Mouse (Mus musculus): ENCODE data around the gene Cpeb4. TPM values are rescaled to one million over a fixed set of nuclear protein-coding genes. Genes with fewer than 3 reads are reported as not detected.

Gene Cpeb4
- total and polyA plus RNA-seq, 2 experiments from 2014 or later, result 19.1 to 103 TPM

DNA sequence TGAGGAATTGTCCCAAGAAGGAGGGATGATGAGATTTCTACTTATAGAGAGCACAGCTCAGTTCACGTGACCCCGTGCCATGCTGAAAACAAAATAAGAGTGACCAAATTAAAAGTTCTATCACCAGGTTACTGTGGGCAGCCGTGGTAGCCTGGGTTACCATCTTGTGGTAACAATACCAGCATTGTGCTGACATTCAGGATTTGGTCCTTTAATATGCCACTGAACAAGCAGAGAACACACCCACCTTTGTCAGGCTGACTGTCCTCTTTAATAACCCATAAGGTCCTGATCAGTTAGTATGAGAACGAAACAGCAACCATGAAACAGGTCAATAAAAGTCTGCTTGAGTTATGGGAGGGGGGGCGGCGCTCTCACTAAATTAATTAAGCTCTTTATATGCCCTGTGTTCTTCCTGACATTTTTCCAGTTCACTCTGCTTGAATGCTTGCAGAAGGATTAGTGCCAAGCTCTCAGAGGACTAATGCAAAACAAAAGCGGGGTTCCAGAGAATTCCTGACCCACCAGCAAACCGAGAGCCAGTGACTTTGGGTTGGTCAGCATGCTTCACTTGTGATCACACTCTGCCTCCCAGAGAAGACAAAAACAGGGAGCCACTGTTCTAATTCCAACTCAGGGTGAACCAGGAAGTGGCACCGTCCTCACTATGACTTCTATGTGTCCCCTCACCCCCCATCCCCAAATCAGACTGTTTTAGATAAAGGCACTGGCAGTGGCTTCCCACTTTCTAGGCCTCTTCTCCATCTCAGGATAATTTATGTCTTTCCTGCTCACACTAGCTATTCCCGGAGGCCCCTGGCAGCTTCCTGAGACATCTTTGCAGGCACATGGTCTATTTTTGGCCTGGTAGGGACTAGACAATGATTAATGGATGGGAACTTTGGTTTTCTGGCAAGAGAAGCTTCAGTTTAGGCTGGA lies 41.5 kb upstream of the Cpeb4 start:
- TF ChIP-seq CTCF (IDR thresholded peaks at IDR 0.05), result no peak
- Histone ChIP-seq H3K27me3 (ENCODE audit: insufficient read depth, low read length) (no peaks in the 10 kb centered on the region), H3K36me3 (ENCODE audit: insufficient read depth, low read length) (no peaks in the 10 kb centered on the region), H3K27ac (ENCODE audit: low read depth, low read length) (peak overlapping the region; percentile 47; the same call in 1 of the 2 replicates), H3K4me2 (ENCODE audit: low read depth, low read length, poor library complexity, severe bottlenecking) (no peak overlapping the region), H3K9me3 (ENCODE audit: low read length) (no peaks in the 10 kb centered on the region), H3K4me3 (ENCODE audit: low read depth, low read length) (no peak overlapping the region), H3K4me1 (ENCODE audit: insufficient read depth, low read length) (peaks cover 7% of the 10 kb centered on the region; the same call in 1 of the 2 replicates), H3K9ac (replicated peaks; ENCODE audit: low read length, poor library complexity, severe bottlenecking) (no peak overlapping the region)
- peak; percentile 47 for ATAC-seq (ENCODE audit: low FRiP score)
- whole genome bisulfite sequencing, result 49% methylated on average over 10 of the region's 10 CpGs
- DNase-seq (ENCODE audit: low spot score), result peak; percentile 67

DNA sequence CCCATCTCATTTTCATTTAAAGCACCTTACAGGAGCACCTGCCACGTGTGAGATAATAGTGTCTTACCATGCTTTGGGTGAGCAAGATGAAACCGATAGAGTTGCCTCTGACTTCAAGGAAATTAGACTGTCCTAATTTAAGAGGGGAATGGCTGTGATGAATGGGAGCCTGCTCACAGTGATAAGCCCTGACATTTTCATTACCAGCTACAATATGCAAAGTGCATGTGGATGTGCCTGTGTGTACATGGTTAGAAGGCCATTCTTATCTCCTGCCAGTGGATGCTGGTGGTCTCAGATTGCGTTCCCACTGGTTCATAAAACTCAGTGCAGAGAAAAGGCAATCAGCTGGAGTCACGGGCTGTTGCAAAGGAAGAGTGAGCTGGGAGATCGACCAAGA lies 40.6 kb upstream of the Cpeb4 start:
- ATAC-seq (ENCODE audit: low FRiP score) (no peak; the same call in 1 of the 2 replicates), DNase-seq (ENCODE audit: low spot score) (no peak)
- no peak for TF ChIP-seq CTCF (IDR thresholded peaks at IDR 0.05)
- no peaks in the 10 kb centered on the region for H3K36me3 ChIP-seq (ENCODE audit: insufficient read depth, low read length)
- WGBS, result 52% methylated on average over 5 of the region's 5 CpGs
- H3K4me2 ChIP-seq (ENCODE audit: low read depth, low read length, poor library complexity, severe bottlenecking), result no peak overlapping the region
- no peak overlapping the region for H3K27ac ChIP-seq (ENCODE audit: low read depth, low read length)
- no peak overlapping the region for H3K4me3 ChIP-seq (ENCODE audit: low read depth, low read length)
- no peaks in the 10 kb centered on the region for H3K9me3 ChIP-seq (ENCODE audit: low read length)
- H3K9ac ChIP-seq (replicated peaks; ENCODE audit: low read length, poor library complexity, severe bottlenecking), result no peak overlapping the region
- H3K27me3 ChIP-seq (ENCODE audit: insufficient read depth, low read length), result no peaks in the 10 kb centered on the region
- H3K4me1 ChIP-seq (ENCODE audit: insufficient read depth, low read length), result peaks cover 7% of the 10 kb centered on the region; the same call in 1 of the 2 replicates

DNA sequence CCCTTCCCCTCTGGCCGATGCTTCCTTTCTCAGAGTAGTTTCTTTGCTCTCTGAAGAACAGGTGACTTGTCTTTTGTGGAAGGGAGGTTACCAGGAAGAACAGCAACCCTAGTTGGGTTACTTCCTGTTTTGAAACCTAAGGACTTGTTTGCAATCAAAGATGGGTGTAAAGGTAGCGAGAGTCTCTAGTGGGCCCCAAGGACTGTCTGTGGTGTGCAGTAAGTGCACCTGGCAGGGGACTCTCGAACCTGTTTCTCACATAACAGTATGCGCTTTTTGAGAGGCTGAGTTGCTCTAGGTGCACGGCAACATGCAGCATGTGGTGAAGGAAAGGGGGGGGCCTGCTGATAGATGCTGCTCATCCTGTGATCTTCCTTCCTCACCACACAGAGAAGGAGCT lies 40.0 kb upstream of the Cpeb4 start:
- no peak for DNase-seq (ENCODE audit: low spot score)
- Histone ChIP-seq H3K4me1 (ENCODE audit: insufficient read depth, low read length) (peaks cover 7% of the 10 kb centered on the region; the same call in 1 of the 2 replicates), H3K4me2 (ENCODE audit: low read depth, low read length, poor library complexity, severe bottlenecking) (no peak overlapping the region), H3K27ac (ENCODE audit: low read depth, low read length) (no peak overlapping the region), H3K9ac (replicated peaks; ENCODE audit: low read length, poor library complexity, severe bottlenecking) (no peak overlapping the region), H3K4me3 (ENCODE audit: low read depth, low read length) (no peak overlapping the region), H3K9me3 (ENCODE audit: low read length) (no peaks in the 10 kb centered on the region), H3K36me3 (ENCODE audit: insufficient read depth, low read length) (no peaks in the 10 kb centered on the region), H3K27me3 (ENCODE audit: insufficient read depth, low read length) (no peaks in the 10 kb centered on the region)
- TF ChIP-seq CTCF (IDR thresholded peaks at IDR 0.05), result no peak
- no peak for ATAC-seq (ENCODE audit: low FRiP score)
- WGBS, result 87% methylated on average over 5 of the region's 5 CpGs

DNA sequence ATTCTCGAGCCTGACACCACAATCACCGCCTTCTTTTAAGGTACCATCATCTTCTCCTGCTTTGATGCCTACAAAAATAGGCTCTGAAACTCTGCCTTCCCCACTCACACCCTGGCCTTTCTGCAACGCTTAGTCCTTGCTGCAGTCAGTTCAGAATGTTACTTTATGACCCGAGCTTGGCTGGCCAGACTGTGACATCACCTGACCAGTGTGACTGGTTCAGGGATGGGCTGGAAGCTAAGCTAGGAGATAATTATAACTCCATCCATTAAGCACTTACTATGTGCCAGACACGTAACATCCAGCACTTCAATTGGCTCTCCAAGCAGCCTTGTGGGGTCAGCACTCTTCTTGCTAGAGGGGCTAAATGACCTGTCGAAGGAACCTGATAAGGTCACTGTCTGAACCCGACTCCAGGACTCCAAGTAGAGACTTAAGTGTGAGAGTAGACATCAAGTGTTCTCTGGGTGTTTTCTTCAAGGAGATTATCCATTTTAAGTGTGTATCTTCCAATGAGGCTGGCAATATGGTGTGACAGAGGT lies 39.5 kb upstream of the Cpeb4 start:
- no peak for ATAC-seq (ENCODE audit: low FRiP score)
- DNase-seq (ENCODE audit: low spot score), result no peak
- peaks cover 7% of the 10 kb centered on the region; the same call in 1 of the 2 replicates for H3K4me1 ChIP-seq (ENCODE audit: insufficient read depth, low read length)
- H3K27ac ChIP-seq (ENCODE audit: low read depth, low read length), result no peak overlapping the region
- H3K9me3 ChIP-seq (ENCODE audit: low read length), result no peaks in the 10 kb centered on the region
- no peaks in the 10 kb centered on the region for H3K27me3 ChIP-seq (ENCODE audit: insufficient read depth, low read length)
- no peak for TF ChIP-seq CTCF (IDR thresholded peaks at IDR 0.05)
- H3K4me3 ChIP-seq (ENCODE audit: low read depth, low read length), result no peak overlapping the region
- H3K36me3 ChIP-seq (ENCODE audit: insufficient read depth, low read length), result no peaks in the 10 kb centered on the region
- WGBS, result 92% methylated on average over 7 of the region's 7 CpGs
- H3K9ac ChIP-seq (replicated peaks; ENCODE audit: low read length, poor library complexity, severe bottlenecking), result no peak overlapping the region
- no peak overlapping the region for H3K4me2 ChIP-seq (ENCODE audit: low read depth, low read length, poor library complexity, severe bottlenecking)

DNA sequence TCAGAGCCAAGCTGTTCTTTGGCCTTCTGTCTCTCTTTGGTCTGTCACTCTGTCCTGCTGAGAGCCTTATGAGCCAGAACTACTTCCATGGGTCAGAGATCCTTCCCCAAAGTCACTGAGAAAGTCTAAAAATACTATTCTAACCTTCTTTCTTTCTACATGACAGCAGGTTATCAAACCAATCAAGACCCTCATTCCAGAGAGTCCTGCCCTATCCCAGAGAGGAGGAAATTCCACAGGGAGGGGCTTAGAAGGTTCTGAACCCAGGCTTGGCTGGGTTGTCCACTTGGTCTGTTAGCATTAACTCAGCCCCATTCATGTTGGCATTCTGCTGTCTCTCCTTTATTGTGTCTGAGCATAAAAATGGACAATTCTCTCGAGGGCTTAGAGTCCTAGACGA lies 38.5 kb upstream of the Cpeb4 start:
- Histone ChIP-seq H3K4me3 (ENCODE audit: low read depth, low read length) (no peak overlapping the region), H3K36me3 (ENCODE audit: insufficient read depth, low read length) (no peaks in the 10 kb centered on the region), H3K27ac (ENCODE audit: low read depth, low read length) (no peak overlapping the region), H3K9me3 (ENCODE audit: low read length) (no peaks in the 10 kb centered on the region), H3K4me2 (ENCODE audit: low read depth, low read length, poor library complexity, severe bottlenecking) (no peak overlapping the region), H3K27me3 (ENCODE audit: insufficient read depth, low read length) (no peaks in the 10 kb centered on the region), H3K4me1 (ENCODE audit: insufficient read depth, low read length) (peaks cover 9% of the 10 kb centered on the region; the same call in 1 of the 2 replicates), H3K9ac (replicated peaks; ENCODE audit: low read length, poor library complexity, severe bottlenecking) (no peak overlapping the region)
- no peak for TF ChIP-seq CTCF (IDR thresholded peaks at IDR 0.05)
- DNase-seq (ENCODE audit: low spot score) (no peak), ATAC-seq (ENCODE audit: low FRiP score) (no peak)
- WGBS, result 33% methylated on average over 2 of the region's 2 CpGs

DNA sequence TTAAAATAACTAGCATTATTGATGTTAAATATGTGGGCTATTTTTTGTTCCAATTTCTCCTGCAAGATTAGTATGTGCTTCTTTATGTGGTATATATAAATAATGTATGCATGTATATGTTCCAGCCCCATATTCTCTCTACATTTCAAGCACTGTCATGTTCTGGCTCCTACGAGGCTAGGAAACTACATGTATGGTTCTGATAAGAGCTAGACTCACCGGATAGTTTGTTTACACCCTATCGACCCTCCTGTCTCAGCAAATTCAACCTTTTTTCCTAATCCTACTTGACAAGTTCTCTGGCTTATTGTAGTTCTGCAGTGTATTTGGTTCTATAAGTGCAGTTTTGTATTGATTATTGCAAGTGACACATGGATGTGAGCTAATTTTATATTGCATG lies 36.7 kb upstream of the Cpeb4 start:
- H3K27ac ChIP-seq (ENCODE audit: low read depth, low read length), result no peak overlapping the region
- no peaks in the 10 kb centered on the region for H3K9me3 ChIP-seq (ENCODE audit: low read length)
- no peak for ATAC-seq (ENCODE audit: low FRiP score)
- no peak overlapping the region for H3K4me2 ChIP-seq (ENCODE audit: low read depth, low read length, poor library complexity, severe bottlenecking)
- peaks cover 18% of the 10 kb centered on the region for H3K4me1 ChIP-seq (ENCODE audit: insufficient read depth, low read length)
- H3K36me3 ChIP-seq (ENCODE audit: insufficient read depth, low read length), result no peaks in the 10 kb centered on the region
- no peak for DNase-seq (ENCODE audit: low spot score)
- 87% methylated on average over 3 of the region's 3 CpGs for WGBS
- no peak overlapping the region for H3K4me3 ChIP-seq (ENCODE audit: low read depth, low read length)
- no peak for TF ChIP-seq CTCF (IDR thresholded peaks at IDR 0.05)
- H3K27me3 ChIP-seq (ENCODE audit: insufficient read depth, low read length), result no peaks in the 10 kb centered on the region
- H3K9ac ChIP-seq (replicated peaks; ENCODE audit: low read length, poor library complexity, severe bottlenecking), result no peak overlapping the region

All from midbrain, postnatal 0 days (tissue).